Mouse (Mus musculus) liver, adult 2 months (tissue): ENCODE data around the gene Plekhm1. TPM values are rescaled to one million over a fixed set of nuclear protein-coding genes. Genes with fewer than 3 reads are reported as not detected.

Experiments used
- DNase-seq: peaks from one replicate; pipeline ENCODE4 v3.0.0-alpha.2; 2011; ENCODE audit warnings: low read depth, low spot score; ENCODE audit errors: extremely low read depth
- H3K27ac ChIP-seq: fragments of 200-500 bp; replicated peaks from 2 replicates; pipeline ENCODE4 v1.5.1; 2012; ENCODE audit warnings: low read depth, mild to moderate bottlenecking, control low read depth, inconsistent platforms, low read length; ENCODE audit not compliant: insufficient read depth
- H3K27me3 ChIP-seq: fragments of 200-500 bp; 2 replicates; pipeline ENCODE4 v1.6.1; 2012; ENCODE audit warnings: mild to moderate bottlenecking, moderate library complexity, low read length, inconsistent platforms; ENCODE audit not compliant: control insufficient read depth, insufficient read depth
- H3K36me3 ChIP-seq: fragments of 200-500 bp; 2 replicates; pipeline ENCODE4 v1.6.1; 2012; ENCODE audit warnings: low read length, inconsistent platforms; ENCODE audit not compliant: control insufficient read depth, insufficient read depth
- H3K4me1 ChIP-seq: fragments of 200-500 bp; 2 replicates; pipeline ENCODE4 v1.6.1; 2011; ENCODE audit warnings: low read length; ENCODE audit not compliant: control insufficient read depth, insufficient read depth
- H3K4me3 ChIP-seq: fragments of 200-500 bp; 2 replicates; pipeline ENCODE4 v1.5.1; 2011; ENCODE audit warnings: low read depth, mild to moderate bottlenecking, control low read depth, low read length, moderate library complexity; ENCODE audit not compliant: insufficient read depth
- H3K79me2 ChIP-seq: fragments of 200-500 bp; 2 replicates; pipeline ENCODE4 v1.6.1; 2012; ENCODE audit warnings: inconsistent platforms, mild to moderate bottlenecking, low read length, moderate library complexity; ENCODE audit not compliant: control insufficient read depth, insufficient read depth
- H3K9ac ChIP-seq: fragments of 200-500 bp; 2 replicates; pipeline ENCODE4 v1.6.1; 2012; ENCODE audit warnings: low read depth, mild to moderate bottlenecking, control low read depth, inconsistent platforms, low read length
- CTCF ChIP-seq: fragments of 200-500 bp; IDR thresholded peaks from 2 replicates; pipeline ENCODE4 v1.5.1; 2011; ENCODE audit warnings: low read depth, low read length, control low read depth
- POLR2A ChIP-seq: fragments of 200-500 bp; IDR thresholded peaks from 2 replicates; pipeline ENCODE4 v1.6.1; 2011; ENCODE audit warnings: low read length, control low read depth; ENCODE audit not compliant: insufficient read depth; ENCODE audit errors: extremely low read depth
- WGBS: fragments of 180-500 bp; shearing (Covaris S2); methylation state at CpG from one replicate; pipeline ENCODE4 v1.1.7; 2018; 5-methylcytosine and 5-hydroxymethylcytosine counted together
- polyA plus RNA-seq: library from polyadenylated mRNA; depleted of rRNA; stranded (reverse); fragments of >200 nt; gene quantifications from 2 replicates; pipeline ENCODE4 v1.2.3, GENCODE M21; 2012
- total RNA-seq: library from RNA; depleted of rRNA; stranded (reverse); fragments of >200 nt; gene quantifications from 2 replicates; pipeline ENCODE4 v1.2.3, GENCODE M21; 2014

Gene Plekhm1
- total and polyA plus RNA-seq, 2 experiments = 3.5 to 9.8 TPM

DNA sequence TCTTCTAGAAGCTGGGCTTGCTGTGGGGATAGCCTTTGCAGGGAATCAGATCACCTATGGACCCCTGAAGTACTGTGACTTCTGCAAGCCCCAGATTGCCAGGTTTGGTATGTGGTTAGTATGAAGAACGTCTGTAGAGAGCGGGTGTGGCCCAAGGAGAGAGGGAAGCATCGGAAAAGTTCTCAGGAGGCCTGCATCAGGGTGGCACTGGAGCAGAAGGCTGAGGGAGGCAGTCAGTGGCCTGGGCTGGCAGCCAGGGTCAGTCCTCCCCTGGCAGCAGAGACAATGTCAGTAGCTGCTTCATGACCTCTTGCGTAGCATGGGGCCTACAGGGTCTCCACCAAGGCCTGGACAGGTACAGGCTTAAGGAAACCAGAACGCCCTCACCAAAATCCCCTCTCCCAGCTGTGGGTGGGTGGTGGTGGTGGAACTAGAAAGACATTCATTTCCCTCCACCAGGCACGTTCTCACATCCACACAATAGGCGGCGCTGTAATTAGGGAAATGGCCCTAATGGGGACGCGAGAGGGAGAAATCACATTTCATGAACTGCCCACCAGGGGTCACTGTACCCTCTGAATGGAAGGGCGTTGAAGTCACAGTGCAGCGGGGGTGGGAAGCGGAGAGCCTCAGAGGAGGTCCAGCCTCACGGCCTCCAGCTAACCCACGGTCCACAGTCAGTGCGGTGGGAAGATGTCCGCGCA is 80.1 kb downstream of the Plekhm1 start:
- Histone ChIP-seq H3K79me2 (no peaks in the 10 kb centered on the region), H3K4me3 (no peak overlapping the region), H3K4me1 (no peaks in the 10 kb centered on the region), H3K27ac (no peak overlapping the region), H3K36me3 (no peaks in the 10 kb centered on the region), H3K27me3 (no peaks in the 10 kb centered on the region), H3K9ac (no peak overlapping the region)
- 40% methylated on average over 18 of the region's 18 CpGs for WGBS
- DNase-seq = peak; percentile 51
- TF ChIP-seq CTCF (peak; percentile 74), POLR2A (no peak)

DNA sequence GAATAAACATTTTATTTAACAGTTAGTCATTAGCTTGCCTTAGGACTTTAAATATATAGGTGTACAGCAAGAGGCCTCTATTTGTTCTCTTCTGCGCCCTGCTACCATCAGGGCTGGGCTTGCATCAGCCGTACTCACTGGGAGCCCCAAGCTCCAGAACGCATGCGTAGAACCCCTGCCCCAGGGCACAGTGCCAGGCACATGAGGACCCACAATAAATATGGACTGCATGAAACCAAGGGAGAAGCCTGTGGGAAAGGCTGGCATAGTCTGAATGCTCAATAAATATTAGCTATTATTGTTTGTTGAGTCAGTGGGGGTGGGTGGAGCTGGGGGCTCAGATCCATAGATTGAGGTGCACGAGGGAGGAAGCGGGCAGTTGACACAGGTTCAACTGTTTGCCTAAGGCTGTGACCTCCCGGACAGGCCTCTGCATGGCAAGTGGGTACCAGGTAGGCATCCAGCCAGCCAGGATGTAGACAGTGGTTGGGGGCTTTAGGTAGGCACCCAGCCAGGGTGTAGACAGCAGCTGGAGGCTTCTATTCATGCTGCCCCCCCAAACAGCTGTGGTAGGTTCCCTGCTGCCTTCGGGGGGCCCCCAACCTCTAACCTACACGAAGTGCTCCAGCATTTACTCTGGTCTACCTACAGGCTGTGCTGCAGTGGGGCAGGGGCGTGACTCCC is 80.8 kb downstream of the Plekhm1 start:
- H3K27ac ChIP-seq = no peak overlapping the region
- H3K4me1 ChIP-seq = no peaks in the 10 kb centered on the region
- TF ChIP-seq CTCF (no peak), POLR2A (no peak)
- no peaks in the 10 kb centered on the region for H3K36me3 ChIP-seq
- no peaks in the 10 kb centered on the region for H3K27me3 ChIP-seq
- H3K79me2 ChIP-seq = no peaks in the 10 kb centered on the region
- 76% methylated on average over 10 of the region's 10 CpGs for WGBS
- H3K4me3 ChIP-seq = no peak overlapping the region
- no peak overlapping the region for H3K9ac ChIP-seq
- no peak for DNase-seq

DNA sequence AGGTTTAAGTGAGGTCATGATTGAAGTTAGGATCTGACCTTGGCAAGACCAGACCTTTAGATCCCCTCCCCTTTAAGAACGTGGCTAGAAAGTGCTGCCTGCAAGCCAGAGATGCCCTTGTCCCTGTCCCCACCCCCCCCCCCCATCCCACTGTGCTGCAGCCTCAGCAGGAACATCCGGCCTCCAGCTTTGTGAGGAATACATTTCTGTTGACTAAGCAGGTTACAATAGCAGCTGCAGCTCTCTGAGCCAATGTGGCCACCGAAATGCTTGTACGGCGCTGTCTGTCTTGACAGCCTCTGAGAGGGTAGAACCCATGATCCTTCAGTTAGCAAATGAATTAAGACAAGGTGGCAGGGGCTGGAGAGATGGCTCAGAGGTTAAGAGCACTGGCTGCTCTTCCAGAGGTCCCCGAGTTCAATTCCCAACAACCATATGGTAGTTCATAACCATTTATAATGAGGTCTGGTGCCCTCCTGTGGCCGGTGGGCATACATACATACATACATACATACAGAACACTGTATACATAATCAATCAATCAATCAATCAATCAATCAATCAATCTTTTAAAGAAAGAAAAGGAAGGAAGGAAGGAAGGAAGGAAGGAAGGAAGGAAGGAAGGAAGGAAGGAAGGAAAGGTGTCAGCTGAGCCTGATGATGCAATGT is 81.7 kb downstream of the Plekhm1 start:
- H3K79me2 ChIP-seq = no peaks in the 10 kb centered on the region

DNA sequence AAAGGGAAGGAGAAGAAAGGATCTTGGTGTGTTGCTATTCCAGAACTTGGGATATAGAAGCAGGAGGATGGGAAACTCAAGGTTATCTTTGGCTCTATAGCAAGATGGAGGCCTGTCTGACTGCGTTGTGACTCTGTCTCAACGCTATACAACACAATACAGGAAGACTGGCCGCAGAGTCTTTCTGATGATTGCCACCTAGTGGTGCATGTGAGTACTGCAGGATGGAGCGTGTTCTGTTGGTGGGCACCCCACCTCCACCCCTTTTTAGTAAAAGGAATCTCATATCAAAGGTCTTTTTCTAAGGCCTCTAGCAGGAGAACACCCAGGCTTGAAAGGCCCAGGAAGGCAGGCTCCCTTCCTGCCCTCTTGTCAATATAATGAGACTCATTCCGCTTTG is 85.5 kb downstream of the Plekhm1 start:
- peak; percentile 16 for DNase-seq
- Histone ChIP-seq H3K27ac (no peak overlapping the region), H3K79me2 (no peaks in the 10 kb centered on the region), H3K4me3 (no peak overlapping the region), H3K4me1 (no peaks in the 10 kb centered on the region), H3K36me3 (no peaks in the 10 kb centered on the region), H3K9ac (no peak overlapping the region), H3K27me3 (no peaks in the 10 kb centered on the region)
- WGBS = 18% methylated on average over 5 of the region's 5 CpGs
- peak; percentile 82 for TF ChIP-seq CTCF
- TF ChIP-seq POLR2A = no peak

More for the DNA sequence above, 81.7 kb downstream of the Plekhm1 start:
- Histone ChIP-seq H3K36me3 (no peaks in the 10 kb centered on the region), H3K27ac (no peak overlapping the region), H3K4me1 (no peaks in the 10 kb centered on the region), H3K4me3 (no peak overlapping the region), H3K9ac (no peak overlapping the region), H3K27me3 (no peaks in the 10 kb centered on the region)
- TF ChIP-seq POLR2A (no peak), CTCF (no peak)
- WGBS = 69% methylated on average over 7 of the region's 7 CpGs
- no peak for DNase-seq

DNA sequence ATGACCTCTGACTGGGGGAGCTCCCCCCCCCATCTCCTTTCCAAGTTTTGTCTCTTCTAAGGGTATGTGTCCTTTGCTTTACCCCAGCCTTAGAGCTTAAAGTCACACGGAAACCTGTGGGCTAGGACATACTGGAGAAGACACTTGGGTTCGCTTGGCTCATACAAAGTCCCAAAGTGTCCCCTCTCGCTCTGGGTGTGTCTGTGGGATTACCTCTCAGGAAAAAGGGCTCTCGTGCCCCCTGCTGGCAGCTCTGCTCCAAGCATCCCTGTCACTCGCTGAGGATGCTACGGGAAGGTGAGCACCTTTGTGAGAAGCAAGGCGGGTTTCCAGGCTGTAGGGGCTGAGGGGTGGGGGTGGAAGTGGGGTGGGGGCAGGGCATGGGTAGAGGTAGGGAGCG is 87.3 kb downstream of the Plekhm1 start:
- H3K36me3 ChIP-seq = no peaks in the 10 kb centered on the region
- DNase-seq = peak; percentile 15
- H3K4me1 ChIP-seq = no peaks in the 10 kb centered on the region
- H3K79me2 ChIP-seq = no peaks in the 10 kb centered on the region
- no peak overlapping the region for H3K4me3 ChIP-seq
- H3K27me3 ChIP-seq = no peaks in the 10 kb centered on the region
- H3K27ac ChIP-seq = no peak overlapping the region
- TF ChIP-seq POLR2A (no peak), CTCF (peak; percentile 89)
- no peak overlapping the region for H3K9ac ChIP-seq
- WGBS = 13% methylated on average over 8 of the region's 8 CpGs
